Mouse (Mus musculus) heart, embryonic 10.5 days (tissue): Measurements from ENCODE around the gene Kcna7. TPM values are rescaled to one million over a fixed set of nuclear protein-coding genes. Genes with fewer than 3 reads are reported as not detected.

Experiments
- DNase-seq: peaks from one replicate; pipeline ENCODE4 v3.0.0-alpha.2; 2017; ENCODE audit warnings: low spot score
- H3K27ac ChIP-seq: fragments of 300-500 bp; sonication (generic); 2 replicates; pipeline ENCODE4 v1.5.1; 2016; ENCODE audit warnings: mild to moderate bottlenecking
- H3K27me3 ChIP-seq: fragments of 300-500 bp; sonication (generic); 2 replicates; pipeline ENCODE4 v1.6.1; 2016; ENCODE audit warnings: mild to moderate bottlenecking; ENCODE audit not compliant: poor library complexity, insufficient read depth, severe bottlenecking
- H3K36me3 ChIP-seq: fragments of 300-500 bp; sonication (generic); 2 replicates; pipeline ENCODE4 v1.6.1; 2016; ENCODE audit warnings: mild to moderate bottlenecking, moderate library complexity
- H3K4me1 ChIP-seq: fragments of 300-500 bp; sonication (generic); 2 replicates; pipeline ENCODE4 v1.6.1; 2016; ENCODE audit warnings: mild to moderate bottlenecking
- H3K4me3 ChIP-seq: fragments of 300-500 bp; sonication (generic); 2 replicates; pipeline ENCODE4 v1.5.1; 2016; ENCODE audit warnings: mild to moderate bottlenecking, moderate library complexity
- H3K9me3 ChIP-seq: fragments of 300-500 bp; sonication (generic); 2 replicates; pipeline ENCODE4 v1.6.1; 2016; ENCODE audit warnings: mild to moderate bottlenecking, moderate library complexity
- WGBS: fragments of 180-500 bp; shearing (Covaris S2); methylation state at CpG from one replicate; pipeline ENCODE4 v1.1.7; 2016; 5-methylcytosine and 5-hydroxymethylcytosine counted together
- polyA plus RNA-seq: library from polyadenylated mRNA; unstranded; fragments of >200 nt; fragmentation: Nextera tagmentation; extraction: Ambion mirVana; gene quantifications from 2 replicates; pipeline ENCODE4 v1.2.1, GENCODE M21; 2016

Kcna7 gene
- polyA plus RNA-seq, 1 experiment from 2014 or later: 0.45 TPM

- Histone ChIP-seq H3K4me3 (no peak overlapping the region), H3K9me3 (no peaks in the 10 kb centered on the region), H3K27me3 (peaks cover 38% of the 10 kb centered on the region), H3K4me1 (peaks cover 17% of the 10 kb centered on the region), H3K36me3 (no peaks in the 10 kb centered on the region), H3K27ac (no peak overlapping the region)
- no peak for DNase-seq
- 45% methylated on average over 6 of the region's 6 CpGs for WGBS
These were observed 1.8 kb upstream of the Kcna7 start for GRCm38 (mm10) chr7:45403532-45404261.

- Histone ChIP-seq H3K4me3 (peak overlapping the region; percentile 63), H3K27ac (peak overlapping the region; percentile 81), H3K27me3 (peaks cover 66% of the 10 kb centered on the region), H3K4me1 (peaks cover 17% of the 10 kb centered on the region), H3K9me3 (no peaks in the 10 kb centered on the region), H3K36me3 (no peaks in the 10 kb centered on the region)
- WGBS: 1% methylated on average over 113 of the region's 114 CpGs
- DNase-seq: no peak
These were observed 1.0 kb downstream of the Kcna7 start for GRCm38 (mm10) chr7:45406157-45407156.

GRCm38 (mm10) chr7:45407836-45408235 lies 2.4 kb downstream of the Kcna7 start:
- 78% methylated on average over 10 of the region's 10 CpGs for WGBS
- no peak for DNase-seq
- no peaks in the 10 kb centered on the region for H3K36me3 ChIP-seq
- peaks cover 77% of the 10 kb centered on the region for H3K27me3 ChIP-seq
- no peaks in the 10 kb centered on the region for H3K9me3 ChIP-seq
- no peak overlapping the region for H3K27ac ChIP-seq
- H3K4me1 ChIP-seq: peaks cover 20% of the 10 kb centered on the region
- H3K4me3 ChIP-seq: no peak overlapping the region

DNA sequence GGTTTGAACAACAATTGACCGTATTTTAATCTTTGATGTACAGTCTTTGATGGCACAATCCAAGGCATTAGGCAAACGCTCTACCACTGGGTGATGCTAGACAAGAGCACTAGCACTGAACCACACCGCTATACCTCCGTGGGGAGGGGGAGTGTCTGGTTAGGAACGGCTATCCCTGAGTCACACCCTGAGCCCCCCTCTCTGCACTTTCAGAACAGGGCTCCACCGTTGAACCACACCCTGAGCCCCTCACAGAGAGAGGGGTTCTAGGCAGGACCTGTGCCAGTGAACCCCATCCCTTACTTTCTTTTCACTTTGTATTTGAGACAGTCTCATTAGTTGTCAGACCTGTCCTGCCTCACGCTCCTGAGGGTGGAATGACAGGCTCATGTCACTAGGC lies 2.9 kb downstream of the Kcna7 start:
- 70% methylated on average over 7 of the region's 7 CpGs for WGBS
- DNase-seq: no peak
- Histone ChIP-seq H3K9me3 (no peaks in the 10 kb centered on the region), H3K36me3 (no peaks in the 10 kb centered on the region), H3K4me1 (peaks cover 26% of the 10 kb centered on the region), H3K27me3 (peaks cover 82% of the 10 kb centered on the region), H3K4me3 (no peak overlapping the region), H3K27ac (no peak overlapping the region)

GRCm38 (mm10) chr7:45408949-45409348 lies 3.5 kb downstream of the Kcna7 start:
- no peak overlapping the region for H3K27ac ChIP-seq
- DNase-seq: no peak
- 86% methylated on average over 17 of the region's 17 CpGs for WGBS
- no peaks in the 10 kb centered on the region for H3K9me3 ChIP-seq
- no peak overlapping the region for H3K4me3 ChIP-seq
- peaks cover 88% of the 10 kb centered on the region for H3K27me3 ChIP-seq
- H3K36me3 ChIP-seq: no peaks in the 10 kb centered on the region
- peaks cover 32% of the 10 kb centered on the region for H3K4me1 ChIP-seq

- Histone ChIP-seq H3K27me3 (peaks cover 95% of the 10 kb centered on the region), H3K9me3 (no peaks in the 10 kb centered on the region), H3K36me3 (no peaks in the 10 kb centered on the region), H3K4me3 (no peak overlapping the region), H3K27ac (no peak overlapping the region), H3K4me1 (peaks cover 37% of the 10 kb centered on the region)
- 76% methylated on average over 8 of the region's 8 CpGs for WGBS
- no peak for DNase-seq
These were observed 4.2 kb downstream of the Kcna7 start for GRCm38 (mm10) chr7:45409497-45410163.

DNA sequence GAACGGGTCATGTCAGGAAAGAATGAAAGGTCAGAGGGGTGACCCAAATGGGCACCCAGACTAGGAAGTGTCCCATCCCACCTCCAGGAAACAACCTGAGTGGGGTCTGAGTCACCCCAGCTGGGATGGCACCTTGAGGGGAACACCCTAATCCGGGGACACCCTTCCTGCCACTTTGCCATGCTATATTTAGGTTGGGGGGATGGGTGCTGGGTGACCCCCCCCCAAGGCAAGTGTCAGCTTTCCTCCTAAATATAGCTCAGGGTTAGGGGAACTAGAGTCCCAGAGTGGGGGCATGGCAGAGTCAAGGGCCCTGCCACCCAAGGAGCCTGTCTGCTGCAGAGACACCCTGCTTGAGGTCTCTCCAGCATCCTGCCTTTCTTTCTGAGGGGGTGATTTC lies 7.0 kb downstream of the Kcna7 start:
- no peak overlapping the region for H3K27ac ChIP-seq
- H3K9me3 ChIP-seq: no peaks in the 10 kb centered on the region
- no peak for DNase-seq
- H3K4me1 ChIP-seq: peaks cover 34% of the 10 kb centered on the region
- no peak overlapping the region for H3K4me3 ChIP-seq
- WGBS: 50% methylated on average over 2 of the region's 2 CpGs
- H3K27me3 ChIP-seq: peaks cover 97% of the 10 kb centered on the region
- no peaks in the 10 kb centered on the region for H3K36me3 ChIP-seq

GRCm38 (mm10) chr7:45413113-45413863 lies 7.8 kb downstream of the Kcna7 start, which contains the start of gene Ntf5:
Ntf5 (plus strand) TSS chr7:45413695.
- peak; percentile 89 for DNase-seq
- WGBS: 2% methylated on average over 44 of the region's 45 CpGs

GRCm38 (mm10) chr7:45413864-45414739 lies 8.6 kb downstream of the Kcna7 start:
- Histone ChIP-seq H3K27ac (peak overlapping the region; percentile 85; the same call in 1 of the 2 replicates), H3K36me3 (no peaks in the 10 kb centered on the region), H3K27me3 (peaks cover 97% of the 10 kb centered on the region), H3K4me1 (peaks cover 42% of the 10 kb centered on the region), H3K9me3 (no peaks in the 10 kb centered on the region), H3K4me3 (peak overlapping the region; percentile 68)
- DNase-seq: no peak
- WGBS: 2% methylated on average over 26 of the region's 27 CpGs

More at GRCm38 (mm10) chr7:45413113-45413863, 7.8 kb downstream of the Kcna7 start, which contains the start of gene Ntf5:
- H3K4me1 ChIP-seq: peaks cover 41% of the 10 kb centered on the region
- peak within 1 kb of the TSS; percentile 85 for H3K27ac ChIP-seq
- no peaks in the 10 kb centered on the region for H3K36me3 ChIP-seq
- H3K9me3 ChIP-seq: no peaks in the 10 kb centered on the region
- peak within 1 kb of the TSS; percentile 68 for H3K4me3 ChIP-seq
- peaks cover 97% of the 10 kb centered on the region for H3K27me3 ChIP-seq

DNA sequence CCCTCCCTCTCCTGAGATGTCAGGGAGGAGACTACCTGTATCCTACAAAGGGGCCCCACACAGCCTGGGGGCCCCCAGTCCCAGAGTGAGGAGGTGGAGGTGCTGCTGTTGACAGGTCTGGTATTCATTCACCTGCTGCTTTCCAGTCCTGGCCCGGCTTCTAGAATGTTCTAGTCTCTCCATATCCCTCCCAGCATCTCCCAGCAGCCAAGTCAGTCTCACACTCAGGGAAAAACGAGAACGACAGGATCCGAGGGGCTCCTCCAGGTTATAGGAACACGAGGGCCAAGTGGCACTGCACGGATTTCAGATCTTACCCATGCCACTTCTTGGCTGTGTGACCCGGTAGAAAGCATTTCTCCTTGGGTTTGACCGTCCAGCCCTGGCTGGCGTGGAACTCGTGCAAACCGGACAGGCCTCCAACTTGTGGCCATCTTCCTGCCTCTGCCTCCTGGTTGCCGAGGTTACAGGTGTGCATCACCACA lies 9.3 kb downstream of the Kcna7 start:
- H3K36me3 ChIP-seq: no peaks in the 10 kb centered on the region
- DNase-seq: no peak
- H3K27ac ChIP-seq: no peak overlapping the region
- peak overlapping the region; percentile 68; the same call in 1 of the 2 replicates for H3K4me3 ChIP-seq
- H3K9me3 ChIP-seq: no peaks in the 10 kb centered on the region
- peaks cover 97% of the 10 kb centered on the region for H3K27me3 ChIP-seq
- peaks cover 45% of the 10 kb centered on the region for H3K4me1 ChIP-seq
- WGBS: 39% methylated on average over 12 of the region's 12 CpGs

DNA sequence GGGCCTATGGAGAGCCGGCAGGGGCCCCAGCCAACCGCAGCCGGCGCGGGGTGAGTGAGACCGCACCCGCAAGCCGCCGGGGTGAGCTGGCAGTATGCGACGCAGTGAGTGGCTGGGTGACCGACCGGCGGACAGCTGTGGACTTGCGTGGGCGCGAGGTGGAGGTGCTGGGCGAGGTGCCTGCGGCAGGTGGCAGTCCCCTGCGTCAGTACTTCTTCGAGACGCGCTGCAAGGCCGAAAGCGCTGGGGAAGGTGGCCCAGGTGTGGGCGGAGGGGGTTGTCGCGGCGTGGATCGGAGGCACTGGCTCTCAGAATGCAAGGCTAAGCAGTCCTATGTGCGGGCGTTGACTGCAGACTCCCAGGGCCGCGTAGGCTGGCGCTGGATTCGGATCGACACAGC lies 10.2 kb downstream of the Kcna7 start:
- WGBS: 13% methylated on average over 37 of the region's 37 CpGs
- H3K27ac ChIP-seq: no peak overlapping the region
- H3K36me3 ChIP-seq: peaks cover 2% of the 10 kb centered on the region
- no peaks in the 10 kb centered on the region for H3K9me3 ChIP-seq
- H3K27me3 ChIP-seq: peaks cover 97% of the 10 kb centered on the region
- no peak for DNase-seq
- H3K4me1 ChIP-seq: peaks cover 53% of the 10 kb centered on the region
- peak overlapping the region; percentile 47 for H3K4me3 ChIP-seq
